Mouse (Mus musculus): ENCODE data around the gene Immp2l. TPM values are rescaled to one million over a fixed set of nuclear protein-coding genes. Genes with fewer than 3 reads are reported as not detected.
A peak's percentile ranks its signal among the peaks of the same experiment; 100 is the strongest.

Immp2l gene
- polyA plus RNA-seq, 1 experiment from 2014 or later = 7.4 TPM

DNA sequence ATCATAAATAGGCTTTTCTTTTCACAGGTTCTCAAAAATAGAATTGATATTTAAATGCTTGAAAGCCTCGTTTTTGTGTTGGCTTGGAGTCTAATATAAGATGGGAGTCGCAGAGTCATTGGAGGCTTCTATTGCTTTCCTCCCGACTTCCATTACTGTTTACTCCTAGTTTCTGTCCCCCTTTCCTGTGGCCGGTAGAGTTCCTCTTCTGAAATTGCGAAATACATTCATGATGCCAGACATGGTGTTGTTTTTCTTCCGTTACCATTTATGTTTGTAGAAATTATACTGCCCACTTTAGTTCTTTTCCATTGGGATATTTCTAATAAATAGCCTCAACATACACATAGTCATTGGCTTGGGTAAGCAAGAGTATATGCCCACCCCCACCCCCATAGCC, 289.5 kb downstream of the Immp2l start:
- Histone ChIP-seq H3K4me2 (replicated peaks) (no peak overlapping the region), H3K4me1 (replicated peaks; ENCODE audit: control insufficient read depth, insufficient read depth, low read length) (peaks cover 18% of the 10 kb centered on the region), H3K27me3 (ENCODE audit: control insufficient read depth, insufficient read depth, low read length) (no peaks in the 10 kb centered on the region), H3K36me3 (replicated peaks; ENCODE audit: control insufficient read depth, insufficient read depth) (no peaks in the 10 kb centered on the region), H3K4me3 (replicated peaks; ENCODE audit: low read length) (no peak overlapping the region), H3K9me3 (ENCODE audit: control insufficient read depth, low read length) (no peaks in the 10 kb centered on the region), H3K9ac (no peak overlapping the region), H3K27ac (no peak overlapping the region)
- whole genome bisulfite sequencing = 93% methylated on average over 6 of the region's 6 CpGs
- DNase-seq (ENCODE audit: low spot score) (peak; percentile 11), ATAC-seq (ENCODE audit: low FRiP score) (no peak)

DNA sequence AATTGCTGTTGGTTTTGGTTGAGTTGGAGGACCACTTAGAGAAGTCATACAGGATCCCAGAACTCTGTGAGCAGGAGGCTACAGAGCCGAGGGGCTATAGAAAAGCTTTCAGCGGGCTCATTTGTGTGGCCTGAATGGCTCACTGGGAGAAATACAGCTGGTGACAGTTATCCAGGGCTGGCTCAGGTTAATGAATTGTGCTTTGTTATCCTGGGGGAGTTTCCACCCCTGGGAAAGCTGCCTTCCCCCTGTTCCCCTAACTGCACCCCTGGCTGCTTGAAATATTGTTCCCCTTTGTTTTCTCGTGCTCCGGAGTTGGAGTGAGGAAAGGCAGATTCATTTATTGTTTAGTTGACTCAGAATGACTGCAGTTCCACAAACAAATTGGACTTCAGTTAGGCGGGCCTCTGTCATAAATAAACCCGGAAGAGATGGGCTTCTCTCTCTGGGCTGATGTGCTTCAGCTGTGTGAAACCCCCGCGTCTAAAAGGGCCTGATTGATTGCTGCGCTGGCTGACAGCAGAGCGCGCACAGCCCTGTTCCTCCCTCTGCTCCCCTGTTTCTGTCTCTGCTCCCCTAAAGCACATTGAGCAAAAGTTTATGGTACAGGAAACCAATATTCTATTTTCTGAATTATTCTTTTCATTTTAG, 291.0 kb downstream of the Immp2l start:
- no peaks in the 10 kb centered on the region for H3K27me3 ChIP-seq (ENCODE audit: control insufficient read depth, insufficient read depth, low read length)
- WGBS = 3% methylated on average over 11 of the region's 11 CpGs
- no peak overlapping the region for H3K4me3 ChIP-seq (replicated peaks; ENCODE audit: low read length)
- 0 out of 2 replicates have a peak overlapping the region, but pooled peaks have one; percentile 2 for H3K9ac ChIP-seq
- DNase-seq (ENCODE audit: low spot score) = peak; percentile 39
- peak overlapping the region; percentile 38; the same call in 1 of the 2 replicates for H3K27ac ChIP-seq
- ATAC-seq (ENCODE audit: low FRiP score) = peak; percentile 48; the same call in 1 of the 2 replicates
- peak overlapping the region; percentile 36 for H3K4me2 ChIP-seq (replicated peaks)
- H3K36me3 ChIP-seq (replicated peaks; ENCODE audit: control insufficient read depth, insufficient read depth) = no peaks in the 10 kb centered on the region
- H3K9me3 ChIP-seq (ENCODE audit: control insufficient read depth, low read length) = no peaks in the 10 kb centered on the region
- peaks cover 11% of the 10 kb centered on the region for H3K4me1 ChIP-seq (replicated peaks; ENCODE audit: control insufficient read depth, insufficient read depth, low read length)

DNA sequence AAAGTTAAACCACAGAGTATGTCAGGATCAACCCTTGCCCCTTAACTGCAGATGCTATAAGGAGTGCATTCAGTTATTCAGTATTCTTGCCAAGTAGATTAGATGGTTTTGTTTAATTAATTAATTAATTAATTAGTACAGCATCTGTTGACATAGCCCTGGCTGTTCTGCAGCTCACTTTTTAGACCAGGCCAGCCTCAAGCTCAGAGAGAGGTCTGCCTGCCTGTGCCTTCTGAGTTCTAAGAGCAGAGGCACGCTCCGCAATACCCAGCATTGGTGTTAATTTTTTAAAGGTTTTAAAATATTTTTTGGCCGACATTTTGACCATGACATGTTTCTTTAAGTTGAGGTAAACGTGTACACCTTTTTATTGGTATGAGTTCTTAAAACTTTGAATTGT, 292.0 kb downstream of the Immp2l start:
- H3K27ac ChIP-seq = no peak overlapping the region
- H3K9me3 ChIP-seq (ENCODE audit: control insufficient read depth, low read length) = no peaks in the 10 kb centered on the region
- H3K4me1 ChIP-seq (replicated peaks; ENCODE audit: control insufficient read depth, insufficient read depth, low read length) = peaks cover 11% of the 10 kb centered on the region
- DNase-seq (ENCODE audit: low spot score) (peak; percentile 22), ATAC-seq (ENCODE audit: low FRiP score) (no peak)
- H3K4me3 ChIP-seq (replicated peaks; ENCODE audit: low read length) = no peak overlapping the region
- 89% methylated on average over 4 of the region's 4 CpGs for WGBS
- H3K9ac ChIP-seq = no peak overlapping the region
- H3K4me2 ChIP-seq (replicated peaks) = no peak overlapping the region
- no peaks in the 10 kb centered on the region for H3K27me3 ChIP-seq (ENCODE audit: control insufficient read depth, insufficient read depth, low read length)
- no peaks in the 10 kb centered on the region for H3K36me3 ChIP-seq (replicated peaks; ENCODE audit: control insufficient read depth, insufficient read depth)

DNA sequence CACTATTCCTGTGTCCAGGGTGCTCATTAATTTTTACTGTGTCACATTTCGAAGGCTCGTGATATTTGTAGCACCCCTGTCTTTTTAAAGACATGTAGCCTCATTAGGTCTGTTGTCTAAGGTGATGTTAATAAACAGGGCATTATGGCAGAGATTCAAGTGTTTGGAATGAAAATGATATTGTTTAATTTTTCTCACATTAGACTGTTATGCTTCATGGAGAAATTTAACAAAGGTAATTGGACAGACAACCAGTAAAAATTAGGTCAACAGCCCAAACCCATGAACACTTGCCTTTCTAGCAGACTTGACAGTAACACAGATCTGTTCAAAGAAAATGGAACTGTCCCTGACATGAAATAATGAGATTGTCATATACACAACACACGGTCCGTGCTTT, 292.5 kb downstream of the Immp2l start:
- Histone ChIP-seq H3K9ac (no peak overlapping the region), H3K9me3 (ENCODE audit: control insufficient read depth, low read length) (no peaks in the 10 kb centered on the region), H3K36me3 (replicated peaks; ENCODE audit: control insufficient read depth, insufficient read depth) (no peaks in the 10 kb centered on the region), H3K4me2 (replicated peaks) (no peak overlapping the region), H3K27me3 (ENCODE audit: control insufficient read depth, insufficient read depth, low read length) (no peaks in the 10 kb centered on the region), H3K4me1 (replicated peaks; ENCODE audit: control insufficient read depth, insufficient read depth, low read length) (peaks cover 11% of the 10 kb centered on the region), H3K27ac (no peak overlapping the region), H3K4me3 (replicated peaks; ENCODE audit: low read length) (no peak overlapping the region)
- WGBS = 69% methylated on average over 4 of the region's 4 CpGs
- DNase-seq (ENCODE audit: low spot score) (no peak), ATAC-seq (ENCODE audit: low FRiP score) (no peak)

DNA sequence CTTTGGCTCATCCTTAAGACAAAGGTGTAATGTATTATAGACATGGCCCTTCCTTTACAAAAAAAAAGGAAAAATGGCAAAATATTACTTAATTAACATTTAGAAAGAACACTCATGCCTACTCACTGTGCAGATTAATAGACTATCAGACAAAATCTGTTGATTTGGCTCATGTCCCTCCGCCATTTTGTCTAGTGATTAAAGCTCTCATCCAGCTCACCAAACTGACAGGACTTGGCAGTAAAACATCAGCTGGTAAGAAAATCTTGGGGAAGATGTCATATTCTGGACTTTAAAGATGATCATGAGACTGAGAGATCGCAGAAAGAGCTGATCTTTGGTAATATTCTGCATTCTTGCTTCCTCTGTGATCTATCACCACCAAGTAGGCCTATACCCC, 293.5 kb downstream of the Immp2l start:
- Histone ChIP-seq H3K27ac (no peak overlapping the region), H3K9me3 (ENCODE audit: control insufficient read depth, low read length) (no peaks in the 10 kb centered on the region), H3K36me3 (replicated peaks; ENCODE audit: control insufficient read depth, insufficient read depth) (no peaks in the 10 kb centered on the region), H3K27me3 (ENCODE audit: control insufficient read depth, insufficient read depth, low read length) (no peaks in the 10 kb centered on the region), H3K4me2 (replicated peaks) (no peak overlapping the region), H3K9ac (no peak overlapping the region), H3K4me3 (replicated peaks; ENCODE audit: low read length) (no peak overlapping the region), H3K4me1 (replicated peaks; ENCODE audit: control insufficient read depth, insufficient read depth, low read length) (peaks cover 11% of the 10 kb centered on the region)
- DNase-seq (ENCODE audit: low spot score) (peak; percentile 24), ATAC-seq (ENCODE audit: low FRiP score) (no peak)
- 91% methylated on average over 2 of the region's 2 CpGs for WGBS

DNA sequence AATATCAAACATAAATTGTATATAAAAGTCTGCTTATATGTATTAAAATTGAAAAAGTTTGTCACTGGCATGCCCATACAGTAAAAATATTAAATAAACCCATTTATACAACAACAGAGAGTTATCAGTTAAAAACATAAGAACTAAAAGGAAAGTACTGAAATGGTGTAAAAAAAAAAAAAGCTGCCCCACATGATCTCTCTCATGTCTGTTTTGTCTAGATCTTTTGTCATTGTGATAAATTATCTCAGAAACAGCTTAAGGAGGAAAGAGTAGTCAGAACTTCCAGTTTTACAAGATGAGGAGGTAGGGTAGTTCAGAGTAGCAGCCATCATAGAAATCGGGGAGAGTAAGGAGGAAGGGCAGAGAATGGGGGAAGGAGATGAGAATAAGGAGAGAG, 298.1 kb downstream of the Immp2l start:
- ATAC-seq (ENCODE audit: low FRiP score) = no peak
- H3K36me3 ChIP-seq (replicated peaks; ENCODE audit: control insufficient read depth, insufficient read depth) = no peaks in the 10 kb centered on the region
- no peaks in the 10 kb centered on the region for H3K9me3 ChIP-seq (ENCODE audit: control insufficient read depth, low read length)
- H3K27me3 ChIP-seq (ENCODE audit: control insufficient read depth, insufficient read depth, low read length) = no peaks in the 10 kb centered on the region
- no peak for DNase-seq (ENCODE audit: low spot score)
- 82% methylated on average over 1 of the region's 1 CpGs for WGBS
- no peak overlapping the region for H3K4me2 ChIP-seq (replicated peaks)
- H3K9ac ChIP-seq = no peak overlapping the region
- no peak overlapping the region for H3K27ac ChIP-seq
- H3K4me3 ChIP-seq (replicated peaks; ENCODE audit: low read length) = no peak overlapping the region
- H3K4me1 ChIP-seq (replicated peaks; ENCODE audit: control insufficient read depth, insufficient read depth, low read length) = no peaks in the 10 kb centered on the region

DNA sequence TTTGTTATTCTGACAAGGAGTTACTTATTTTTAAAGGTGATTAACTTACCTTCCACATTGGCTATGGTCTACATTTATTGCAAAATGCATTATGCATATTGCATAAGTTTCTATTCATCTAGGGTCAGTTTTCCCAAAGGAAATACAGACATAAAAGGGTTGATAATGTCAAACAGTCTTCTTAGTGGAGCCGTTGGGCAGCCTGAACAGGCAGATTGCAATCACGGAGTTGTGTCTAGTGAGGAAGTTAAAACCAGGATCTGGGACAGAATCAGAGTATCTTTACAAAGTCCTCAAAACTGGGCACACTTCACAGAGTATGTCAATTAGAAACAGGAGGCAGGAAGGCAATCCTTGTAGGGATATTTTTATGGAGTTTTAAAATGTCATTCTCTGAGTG, 300.5 kb downstream of the Immp2l start:
- no peak for ATAC-seq (ENCODE audit: low FRiP score)
- Histone ChIP-seq H3K27ac (no peak overlapping the region), H3K27me3 (ENCODE audit: control insufficient read depth, insufficient read depth, low read length) (no peaks in the 10 kb centered on the region), H3K4me1 (replicated peaks; ENCODE audit: control insufficient read depth, insufficient read depth, low read length) (no peaks in the 10 kb centered on the region), H3K9me3 (ENCODE audit: control insufficient read depth, low read length) (no peaks in the 10 kb centered on the region), H3K9ac (no peak overlapping the region), H3K4me2 (replicated peaks) (no peak overlapping the region), H3K4me3 (replicated peaks; ENCODE audit: low read length) (no peak overlapping the region), H3K36me3 (replicated peaks; ENCODE audit: control insufficient read depth, insufficient read depth) (no peaks in the 10 kb centered on the region)
- 74% methylated on average over 2 of the region's 2 CpGs for WGBS
- no peak for DNase-seq (ENCODE audit: low spot score)

DNA sequence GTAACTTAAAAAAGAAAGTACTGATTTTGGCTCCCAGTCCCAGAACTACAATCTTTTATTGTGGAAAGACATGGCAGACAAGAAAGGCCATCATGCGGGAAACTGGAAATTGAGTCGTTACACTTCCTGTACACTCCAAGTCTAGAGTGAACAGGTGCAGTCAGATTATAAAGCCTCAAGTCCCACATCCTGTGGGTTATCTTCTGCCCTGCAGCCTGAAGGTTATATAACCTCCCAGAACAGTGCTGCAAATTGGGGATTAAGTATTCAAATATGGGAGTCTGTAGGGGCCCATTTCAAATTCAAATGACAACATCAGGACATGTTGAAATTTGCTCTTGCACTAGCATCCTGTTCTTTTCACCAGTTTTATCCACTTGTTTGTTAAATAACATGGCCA, 301.9 kb downstream of the Immp2l start:
- Histone ChIP-seq H3K4me2 (replicated peaks) (no peak overlapping the region), H3K36me3 (replicated peaks; ENCODE audit: control insufficient read depth, insufficient read depth) (no peaks in the 10 kb centered on the region), H3K4me3 (replicated peaks; ENCODE audit: low read length) (no peak overlapping the region), H3K9me3 (ENCODE audit: control insufficient read depth, low read length) (no peaks in the 10 kb centered on the region), H3K9ac (no peak overlapping the region), H3K27me3 (ENCODE audit: control insufficient read depth, insufficient read depth, low read length) (no peaks in the 10 kb centered on the region), H3K27ac (no peak overlapping the region), H3K4me1 (replicated peaks; ENCODE audit: control insufficient read depth, insufficient read depth, low read length) (no peaks in the 10 kb centered on the region)
- DNase-seq (ENCODE audit: low spot score) (no peak), ATAC-seq (ENCODE audit: low FRiP score) (no peak)
- 87% methylated on average over 2 of the region's 2 CpGs for WGBS

DNA sequence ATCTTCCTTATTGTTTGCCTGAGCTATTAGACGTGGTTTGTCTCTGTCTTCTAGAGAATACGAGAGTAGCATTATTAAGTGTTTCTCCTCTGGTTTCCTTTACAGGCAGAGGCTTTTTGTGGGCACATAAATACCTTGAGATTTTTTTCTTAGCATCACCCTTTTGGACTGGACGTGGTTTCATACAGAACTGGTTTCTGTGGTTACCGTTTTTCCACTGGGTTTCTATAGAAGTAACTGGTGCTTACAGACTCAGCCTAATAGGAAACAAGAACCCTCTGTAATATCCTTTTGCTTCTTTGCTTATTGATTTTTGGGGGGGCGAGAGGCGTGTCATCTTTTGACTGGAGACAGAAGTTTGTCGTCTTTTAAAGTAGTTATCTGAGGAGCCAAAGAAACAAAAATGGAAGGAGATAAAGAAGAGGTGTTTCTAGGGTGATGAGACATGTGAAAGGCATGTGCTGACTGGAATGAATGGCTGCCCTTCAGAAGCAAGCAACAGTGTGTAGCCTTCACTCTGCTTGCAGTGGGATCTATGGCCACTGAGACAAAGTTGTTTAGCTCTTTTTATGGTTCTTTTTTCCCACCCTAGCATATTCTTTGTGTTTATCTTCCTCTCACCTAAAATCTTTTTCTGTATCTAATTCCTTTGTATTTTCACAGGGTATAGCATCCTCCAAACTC, 307.2 kb downstream of the Immp2l start:
- Histone ChIP-seq H3K9ac (no peak overlapping the region), H3K27me3 (ENCODE audit: control insufficient read depth, insufficient read depth, low read length) (no peaks in the 10 kb centered on the region), H3K36me3 (replicated peaks; ENCODE audit: control insufficient read depth, insufficient read depth) (no peaks in the 10 kb centered on the region), H3K9me3 (ENCODE audit: control insufficient read depth, low read length) (no peaks in the 10 kb centered on the region), H3K4me1 (replicated peaks; ENCODE audit: control insufficient read depth, insufficient read depth, low read length) (no peaks in the 10 kb centered on the region), H3K4me2 (replicated peaks) (no peak overlapping the region), H3K4me3 (replicated peaks; ENCODE audit: low read length) (no peak overlapping the region), H3K27ac (no peak overlapping the region)
- ATAC-seq (ENCODE audit: low FRiP score) (no peak), DNase-seq (ENCODE audit: low spot score) (no peak)
- 58% methylated on average over 7 of the region's 7 CpGs for WGBS

Data from hindbrain, embryonic 14.5 days (tissue).